Mouse (Mus musculus) right cerebral cortex, postnatal 14 days (tissue): ENCODE measurements at regions not wholly inside any gene's neighbourhood (a gene's known extent, or its start where the extent isn't known, plus 50 kb on each side); places are given as distances from the start of the nearest gene placed in this dataset.

Experiments
- DNase-seq: peaks from one replicate; pipeline ENCODE4 v3.0.0; 2022

DNA sequence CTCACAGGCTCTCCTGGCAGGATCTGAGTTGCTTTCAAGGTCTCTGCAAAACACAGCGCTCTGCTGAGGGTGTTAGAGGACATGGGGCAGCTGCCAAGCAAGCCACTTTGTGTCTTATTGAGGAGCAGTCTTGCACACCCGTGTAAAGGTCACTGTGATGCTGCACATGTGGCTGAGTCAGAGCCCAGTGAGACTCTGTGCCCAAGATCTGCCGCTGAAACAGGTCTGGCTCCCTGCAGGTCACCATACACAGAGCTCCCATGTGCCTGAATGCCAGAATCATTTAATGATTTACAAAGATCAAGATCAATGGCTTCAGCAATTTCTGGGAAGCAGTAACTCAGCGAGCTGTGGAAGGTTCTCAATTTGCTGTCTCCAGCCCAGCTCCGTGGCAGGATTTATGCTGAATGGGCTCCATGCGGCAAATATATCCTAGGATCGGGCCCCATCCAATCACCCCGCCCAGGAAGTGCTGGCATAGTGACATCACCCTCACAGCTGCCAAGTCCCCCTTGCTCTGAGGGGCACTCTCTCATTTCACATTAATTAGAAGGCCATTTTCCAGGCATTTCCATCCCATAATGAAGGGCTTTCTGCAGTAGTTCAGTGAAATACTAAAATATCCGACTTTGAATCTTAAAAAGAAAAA is 330.1 kb downstream of the H2al1j start:
- DNase-seq, result no peak

DNA sequence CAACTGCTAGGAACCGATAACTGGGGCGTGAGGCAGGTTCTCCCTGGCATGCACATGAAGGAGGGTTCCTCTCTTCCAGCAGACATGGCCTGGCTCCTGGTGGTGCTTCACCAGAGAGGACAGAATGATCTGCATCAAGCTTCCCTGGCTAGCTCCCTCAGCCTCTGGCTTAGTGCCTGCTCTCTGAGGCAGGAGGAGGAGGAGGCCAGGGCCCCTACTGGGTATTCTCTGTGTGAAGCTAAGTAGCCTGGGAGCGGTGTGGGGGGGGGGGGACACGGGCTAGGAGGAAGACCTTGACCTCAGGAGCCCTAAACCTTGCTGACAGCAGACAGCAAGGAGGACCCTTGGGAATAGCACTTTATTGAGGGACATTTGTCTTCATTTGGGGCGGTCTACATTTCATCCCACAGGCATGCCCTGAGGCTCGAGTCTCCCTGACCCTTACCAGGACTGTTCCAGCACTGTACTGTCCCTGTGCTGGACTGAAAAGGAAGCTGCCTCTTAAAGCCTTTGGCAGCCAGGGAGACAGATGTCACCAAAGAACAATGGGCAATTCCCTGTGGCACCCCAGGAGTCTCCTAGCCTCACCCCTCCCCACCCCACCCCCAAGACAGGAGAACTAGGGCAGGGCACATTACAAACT is 335.7 kb downstream of the H2al1j start:
- no peak for DNase-seq

DNA sequence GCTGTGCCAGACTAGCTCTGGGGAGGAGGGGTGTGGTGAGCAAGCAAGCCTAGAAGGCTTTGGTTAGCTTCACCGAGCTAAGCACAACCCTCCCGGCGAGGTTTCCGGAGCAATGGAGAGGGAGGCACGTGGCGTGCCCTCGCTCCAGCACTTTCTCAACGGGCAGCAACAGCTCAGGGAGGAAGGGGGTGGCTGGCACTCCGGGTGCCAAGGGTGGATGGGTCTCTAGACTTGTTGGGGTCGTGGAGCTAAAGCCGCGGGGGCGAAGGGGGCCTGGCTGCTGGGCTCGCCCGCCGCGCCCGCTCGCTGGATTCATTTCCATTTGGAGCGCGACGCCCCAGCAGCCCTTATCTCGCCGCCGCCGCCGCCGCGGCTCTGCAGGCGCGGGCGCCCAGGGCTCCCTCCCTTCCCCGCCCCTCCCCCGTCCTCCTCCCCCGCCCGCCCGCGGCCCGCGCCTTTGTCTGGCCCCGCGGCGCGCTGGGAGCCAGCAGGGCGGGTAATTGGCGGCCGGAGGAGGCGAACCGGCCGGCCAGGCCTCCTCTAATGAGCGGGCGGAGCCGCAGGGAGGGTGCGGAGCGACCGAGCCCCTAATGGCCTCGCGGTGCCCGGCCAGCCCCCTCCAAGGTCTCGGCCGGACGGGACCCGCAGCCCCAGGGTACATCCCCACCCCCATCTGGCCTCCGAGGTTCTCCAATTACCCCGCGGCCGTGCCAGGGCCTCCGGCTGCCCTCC is 336.9 kb downstream of the H2al1j start:
- peak; percentile 35 for DNase-seq

GRCm38 (mm10) chrX:11665077-11665974 is 337.7 kb downstream of the H2al1j start:
- no peak for DNase-seq

DNA sequence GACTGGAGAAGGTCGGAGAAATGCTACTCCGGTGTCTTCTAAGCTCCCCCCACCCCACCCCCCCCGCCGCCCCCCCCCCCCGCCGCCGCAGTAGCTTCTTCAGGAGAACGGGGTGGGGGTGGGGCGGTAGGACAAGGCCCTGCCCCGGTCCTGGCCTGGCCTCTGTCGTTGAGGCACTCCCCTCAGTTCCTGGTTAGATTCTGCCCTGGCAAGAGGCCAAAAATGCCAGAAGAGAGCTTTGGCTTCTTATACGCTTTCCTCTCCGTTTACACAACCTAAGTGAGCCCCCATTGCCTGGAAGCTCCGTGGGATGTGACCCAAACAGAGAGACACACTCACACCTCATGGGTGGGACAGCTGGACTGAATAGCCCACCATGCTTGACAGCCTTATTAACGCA is 338.9 kb downstream of the H2al1j start:
- DNase-seq, result no peak

DNA sequence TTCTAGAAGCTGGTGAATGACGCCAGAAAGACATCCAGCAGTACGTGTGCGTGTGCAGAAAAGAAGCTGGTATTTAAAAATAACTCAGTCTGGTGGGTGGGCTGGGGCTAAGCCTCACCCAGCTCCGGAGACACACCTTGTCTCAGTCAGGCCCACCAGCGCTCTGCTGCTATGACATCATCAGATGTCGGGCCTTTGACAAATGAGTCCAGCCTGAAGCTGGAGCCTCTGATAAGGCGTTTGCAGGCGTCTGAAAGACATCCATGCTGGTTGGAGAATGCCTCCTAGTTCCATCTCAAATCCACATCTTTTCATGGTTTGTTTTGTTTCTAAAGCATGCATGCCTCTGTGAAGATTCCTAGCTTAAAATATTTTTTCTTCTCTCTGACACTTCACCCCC is 344.2 kb downstream of the H2al1j start:
- DNase-seq, result no peak

DNA sequence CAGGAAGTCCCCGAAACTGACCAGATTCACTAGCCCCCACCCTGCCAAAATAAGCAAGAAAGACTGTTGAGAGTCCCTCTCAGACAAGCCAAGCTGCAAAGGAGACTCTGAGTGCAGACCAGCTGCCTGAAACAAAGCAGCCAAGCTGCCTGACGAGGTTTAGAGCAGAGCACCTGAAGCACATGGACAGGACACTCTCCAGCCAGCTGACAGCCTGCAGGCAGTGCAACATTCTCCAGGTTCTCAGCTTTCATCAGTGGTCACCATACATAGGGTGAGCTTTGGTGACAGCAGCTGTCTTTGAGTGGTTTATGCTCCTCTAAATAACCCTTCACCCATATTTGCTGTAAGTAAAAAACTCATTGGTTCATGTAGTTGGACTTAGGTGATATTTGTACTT is 350.5 kb downstream of the H2al1j start:
- DNase-seq, result no peak

GRCm38 (mm10) chrX:11681274-11681673 is 353.7 kb downstream of the H2al1j start:
- no peak for DNase-seq

GRCm38 (mm10) chrX:11689989-11690405 is 362.4 kb downstream of the H2al1j start:
- peak; percentile 9 for DNase-seq

DNA sequence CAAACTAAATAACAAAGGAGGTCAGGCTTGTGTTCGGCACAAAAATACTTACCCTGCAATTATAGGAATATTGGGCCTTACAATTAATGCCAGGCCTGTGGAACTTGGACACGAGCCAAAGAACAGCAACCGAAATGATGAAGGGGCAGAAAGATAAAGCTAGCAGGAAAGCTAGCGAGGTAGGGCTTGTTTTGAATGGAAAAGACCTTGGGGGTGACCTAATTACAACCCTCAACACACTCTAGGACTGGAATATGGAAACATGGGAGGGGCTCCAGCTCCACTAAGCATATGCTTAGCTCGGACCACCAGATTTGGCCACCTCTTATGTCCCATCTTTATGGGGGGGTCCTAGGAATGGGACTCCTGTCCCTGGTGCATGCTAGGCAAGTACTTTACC is 362.8 kb downstream of the H2al1j start:
- no peak for DNase-seq

- no peak for DNase-seq
Observed at GRCm38 (mm10) chrX:11691019-11691418, 363.4 kb downstream of the H2al1j start.

DNA sequence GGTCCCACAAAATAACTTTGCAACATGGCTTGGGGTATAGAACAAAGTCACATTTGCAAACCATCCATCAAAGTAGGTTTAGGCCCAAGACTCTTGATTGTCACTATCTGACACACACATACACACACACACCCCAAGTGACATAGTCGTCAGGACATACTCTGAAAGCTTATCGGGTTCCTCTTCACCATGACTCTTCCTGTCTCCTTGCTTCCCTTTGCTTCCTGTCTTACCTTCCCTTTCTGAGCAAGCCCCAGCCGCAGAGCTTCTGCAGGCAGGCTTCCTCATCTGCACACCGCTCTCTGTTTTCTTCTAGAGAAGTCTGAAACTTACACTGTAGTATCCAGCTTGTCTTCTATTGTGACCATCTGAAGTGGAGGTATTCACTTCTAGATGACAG is 368.9 kb downstream of the H2al1j start:
- DNase-seq, result no peak

GRCm38 (mm10) chrX:11701095-11701494 is 373.5 kb downstream of the H2al1j start:
- DNase-seq, result no peak

DNA sequence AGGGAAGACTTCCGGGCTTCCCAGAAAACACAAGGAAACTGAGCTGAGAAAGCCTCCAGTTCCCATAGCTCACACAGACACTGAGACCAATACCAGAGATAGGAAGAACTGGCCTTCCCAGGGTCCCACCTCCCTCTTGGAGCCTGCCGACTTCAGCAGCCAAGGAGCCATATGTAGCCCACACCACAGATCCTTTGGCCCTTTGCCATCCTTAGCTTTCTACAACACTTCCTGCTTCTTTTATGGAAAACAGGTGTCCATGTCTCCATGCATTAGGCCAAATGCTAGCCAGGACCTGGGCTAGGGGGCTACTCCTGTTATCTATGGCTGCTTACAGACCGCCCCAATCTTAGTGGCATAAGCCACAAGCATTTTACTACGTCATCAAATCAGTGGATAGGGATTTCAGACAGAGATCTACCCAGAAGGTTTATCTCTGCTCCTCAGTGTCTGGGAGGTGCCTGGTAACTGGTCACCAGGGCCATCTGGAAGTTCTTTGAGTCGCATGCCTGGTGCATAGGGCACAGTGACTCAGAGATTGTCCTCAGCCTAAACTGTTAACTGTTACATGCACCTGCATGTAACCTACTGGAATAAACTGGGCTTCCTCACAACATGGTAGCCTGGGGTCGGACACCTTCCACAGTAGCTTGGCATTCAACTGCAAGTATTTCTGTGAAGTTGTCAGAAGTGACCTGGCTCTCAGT is 378.4 kb downstream of the H2al1j start:
- no peak for DNase-seq

- no peak for DNase-seq
Observed at GRCm38 (mm10) chrX:11707330-11707729, 379.7 kb downstream of the H2al1j start.

GRCm38 (mm10) chrX:11708325-11708724 is 380.7 kb downstream of the H2al1j start:
- DNase-seq, result no peak

- DNase-seq, result no peak
Observed at GRCm38 (mm10) chrX:11709326-11709725, 381.7 kb downstream of the H2al1j start.

GRCm38 (mm10) chrX:11713423-11713822 is 385.8 kb downstream of the H2al1j start:
- DNase-seq, result no peak

- no peak for DNase-seq
Observed at GRCm38 (mm10) chrX:11716773-11717172, 389.2 kb downstream of the H2al1j start.

- DNase-seq, result no peak
Observed at GRCm38 (mm10) chrX:11718778-11719177, 391.2 kb downstream of the H2al1j start.

DNA sequence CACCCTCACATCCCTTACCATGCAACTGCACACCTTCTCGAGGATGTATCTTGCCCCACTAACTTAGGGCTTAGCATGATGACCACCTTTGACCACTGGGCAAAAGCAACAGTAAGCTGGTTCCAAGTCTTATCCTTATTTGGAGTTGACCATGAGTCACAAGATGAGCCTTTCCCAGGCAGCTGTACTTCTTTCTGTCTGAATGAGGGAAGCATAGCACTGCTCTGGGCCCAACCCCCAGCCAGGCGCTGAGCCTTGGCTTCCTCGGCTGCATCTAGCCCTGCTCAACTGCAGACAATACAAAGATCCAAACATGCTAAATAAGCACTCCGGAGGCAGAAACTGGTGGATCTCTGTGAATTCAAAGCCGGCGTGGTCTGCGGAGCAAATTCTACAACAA is 392.9 kb downstream of the H2al1j start:
- DNase-seq, result no peak

DNA sequence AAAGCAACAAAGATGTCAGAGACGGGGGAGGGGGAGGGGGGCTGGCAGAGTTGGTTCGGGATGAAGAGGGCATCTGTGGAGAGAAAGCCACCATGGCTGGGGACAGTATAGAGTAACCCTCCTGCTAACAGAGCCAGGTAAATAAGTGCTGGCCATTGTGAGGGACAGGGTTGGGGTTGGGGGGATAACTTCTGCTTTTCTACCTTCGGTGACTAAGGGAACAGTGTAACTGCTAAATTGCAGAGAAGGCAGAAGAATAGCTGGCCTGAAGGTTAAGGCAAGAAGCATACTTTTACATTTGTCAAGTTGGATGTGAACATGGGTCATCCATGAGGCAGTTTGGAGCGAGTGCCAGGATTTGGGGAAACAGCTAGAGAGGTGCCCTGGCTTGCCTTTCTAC is 395.1 kb downstream of the H2al1j start:
- DNase-seq, result no peak

- no peak for DNase-seq
Observed at GRCm38 (mm10) chrX:11724718-11725117, 397.1 kb downstream of the H2al1j start.
